Mouse (Mus musculus) lung, adult 2 months (tissue): Measurements from ENCODE around the gene Mgmt.

Experiments used
- CTCF ChIP-seq: fragments of 200-500 bp; IDR thresholded peaks from 2 replicates; pipeline ENCODE4 v1.5.1; 2011; ENCODE audit warnings: mild to moderate bottlenecking, low read length, control low read depth; ENCODE audit not compliant: insufficient read depth
- POLR2A ChIP-seq: fragments of 200-500 bp; IDR thresholded peaks from 2 replicates; pipeline ENCODE4 v1.6.1; 2011; ENCODE audit warnings: low read depth, mild to moderate bottlenecking, control low read depth, low read length, borderline replicate concordance; ENCODE audit errors: extremely low read depth

- TF ChIP-seq POLR2A (no peak), CTCF (no peak)
These were observed 31.8 kb downstream of the Mgmt start for GRCm38 (mm10) chr7:136926178-136926577.
